Mouse (Mus musculus) cerebellum, adult 18-20 months (tissue): ENCODE results near the gene Ptprg.
"Not testable (repeated sequence)": the region's sequence is repeated elsewhere in the genome, so short reads cannot be mapped to it uniquely, and the experiment has no call there.

ENCODE experiments used
- DNase-seq, 2 experiments: peaks; one replicate each; pipeline ENCODE4 v3.0.0; 2021

Gene Ptprg

GRCm38 (mm10) chr14:11758185-11758584, 204.9 kb downstream of the Ptprg start:
- DNase-seq, result no peak

GRCm38 (mm10) chr14:11759356-11759755, 206.0 kb downstream of the Ptprg start:
- no peak for DNase-seq

- DNase-seq, result no peak
Observed at GRCm38 (mm10) chr14:11762995-11763394, 209.7 kb downstream of the Ptprg start.

GRCm38 (mm10) chr14:11772736-11773135, 219.4 kb downstream of the Ptprg start:
- no peak for DNase-seq

GRCm38 (mm10) chr14:11774476-11775037, 221.2 kb downstream of the Ptprg start:
- DNase-seq, result peak; percentile 14 to 17

- DNase-seq, result peak; percentile 37 to 40
Observed at GRCm38 (mm10) chr14:11775204-11775603, 221.9 kb downstream of the Ptprg start.

DNA sequence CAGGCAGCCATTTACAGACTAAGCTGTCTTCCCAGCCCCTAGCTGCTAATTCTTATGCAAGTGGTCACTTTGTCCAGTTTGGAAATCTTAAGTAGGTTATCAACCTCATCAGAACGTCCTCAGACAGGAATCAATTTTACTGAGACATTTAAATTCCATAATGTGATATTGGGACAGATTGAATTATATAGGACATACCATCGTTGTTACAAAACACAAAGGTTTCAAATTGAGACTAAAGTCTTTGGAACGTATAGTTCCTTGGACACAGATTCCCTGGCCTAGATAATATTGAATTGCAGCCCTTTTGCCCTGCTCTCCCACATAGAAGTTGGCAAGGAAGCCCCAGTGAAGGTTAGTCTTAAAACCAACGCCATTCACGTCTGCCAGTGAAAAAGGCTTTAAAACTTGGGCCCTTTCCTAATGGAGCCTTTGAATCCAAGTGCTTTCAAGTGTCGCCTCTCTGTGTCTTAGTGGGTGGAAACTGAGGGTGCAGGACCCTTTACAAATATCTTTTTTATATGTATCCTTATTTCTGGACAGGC, 222.7 kb downstream of the Ptprg start:
- DNase-seq, result no peak

- DNase-seq, result no peak
Observed at GRCm38 (mm10) chr14:11776566-11776965, 223.2 kb downstream of the Ptprg start.

DNA sequence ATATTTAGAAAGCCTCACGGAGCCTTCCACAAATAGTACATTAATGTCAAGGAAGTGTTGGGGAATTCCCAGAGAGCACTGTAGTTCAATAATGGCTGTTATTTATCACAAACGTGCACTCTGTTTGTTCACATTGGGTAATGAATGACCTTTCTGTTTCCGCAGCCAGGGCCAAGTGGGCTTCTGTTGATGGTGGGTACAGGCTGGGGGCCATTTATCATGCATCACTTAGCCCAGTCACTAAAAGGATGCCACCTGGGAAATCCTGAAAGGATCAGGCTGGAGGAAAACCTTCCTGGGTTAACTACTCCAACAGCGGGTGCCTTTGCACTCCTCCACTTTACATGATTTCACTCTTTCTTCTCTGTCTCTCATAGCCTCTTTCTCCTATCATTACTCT, 237.9 kb downstream of the Ptprg start:
- DNase-seq, result no peak

GRCm38 (mm10) chr14:11793847-11794246, 240.5 kb downstream of the Ptprg start:
- DNase-seq, result no peak

DNA sequence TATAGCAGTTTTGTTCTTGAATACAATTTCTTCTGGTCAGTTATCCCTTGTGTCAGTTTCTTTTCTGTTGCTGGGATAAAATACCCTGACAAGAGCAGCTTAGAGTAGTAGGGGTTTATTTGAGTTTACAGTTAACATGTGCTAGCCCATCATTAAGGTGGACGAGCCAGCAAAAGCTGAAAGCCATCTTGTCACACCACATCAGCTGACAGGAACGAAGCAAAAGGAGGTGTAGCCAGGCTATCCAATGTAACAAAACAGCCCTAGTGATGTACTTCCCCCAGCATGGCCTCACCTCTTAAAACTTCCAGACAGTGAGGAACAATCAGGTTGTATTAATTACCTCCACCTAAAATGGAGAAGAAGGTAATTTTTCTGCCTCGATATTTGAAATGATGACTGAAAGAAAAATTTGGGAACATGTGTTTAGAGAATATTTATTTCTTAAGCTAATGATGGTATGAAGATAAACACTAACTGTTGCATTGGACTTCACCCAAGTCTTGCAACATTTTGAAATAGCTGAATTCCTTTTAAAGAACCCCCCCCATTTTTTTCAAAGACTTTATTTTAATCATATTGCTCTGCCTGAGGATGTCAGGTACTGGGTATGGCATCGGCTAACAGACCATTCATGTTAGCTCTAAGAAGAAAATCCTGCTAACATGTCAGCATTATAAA, 249.2 kb downstream of the Ptprg start:
- DNase-seq, result no peak

GRCm38 (mm10) chr14:11806674-11807073, 253.3 kb downstream of the Ptprg start:
- DNase-seq, result no peak

GRCm38 (mm10) chr14:11807465-11807864, 254.1 kb downstream of the Ptprg start:
- DNase-seq, result no peak

- DNase-seq, result no peak
Observed at GRCm38 (mm10) chr14:11811142-11811761, 257.9 kb downstream of the Ptprg start.

- DNase-seq, result no peak
Observed at GRCm38 (mm10) chr14:11812291-11812690, 259.0 kb downstream of the Ptprg start.

DNA sequence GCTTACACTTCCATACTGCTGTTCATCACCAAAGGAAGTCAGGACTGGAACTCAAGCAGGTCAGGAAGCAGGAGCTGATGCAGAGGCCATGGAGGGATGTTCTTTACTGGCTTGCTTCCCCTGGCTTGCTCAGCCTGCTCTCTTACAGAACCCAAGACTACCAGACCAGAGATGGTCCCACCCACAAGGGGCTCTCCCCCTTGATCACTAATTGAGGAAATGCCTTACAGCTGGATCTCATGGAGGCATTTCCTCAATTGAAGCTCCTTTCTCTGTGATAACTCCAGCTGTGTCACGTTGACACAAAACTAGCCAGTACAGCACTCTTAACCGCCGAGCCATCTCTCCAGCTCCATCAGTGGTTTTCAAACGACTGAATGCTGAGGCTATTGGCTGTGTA, 261.5 kb downstream of the Ptprg start:
- not testable (repeated sequence) for DNase-seq

GRCm38 (mm10) chr14:11817236-11817635, 263.9 kb downstream of the Ptprg start:
- no peak for DNase-seq

GRCm38 (mm10) chr14:11818054-11818453, 264.7 kb downstream of the Ptprg start:
- no peak for DNase-seq

GRCm38 (mm10) chr14:11818721-11819120, 265.4 kb downstream of the Ptprg start:
- no peak for DNase-seq

- DNase-seq, result no peak
Observed at GRCm38 (mm10) chr14:11819326-11819725, 266.0 kb downstream of the Ptprg start.

GRCm38 (mm10) chr14:11822830-11823700, 269.7 kb downstream of the Ptprg start:
- DNase-seq, result peak; percentile 27 to 35

- no peak for DNase-seq
Observed at GRCm38 (mm10) chr14:11823701-11824095, 270.4 kb downstream of the Ptprg start.

DNA sequence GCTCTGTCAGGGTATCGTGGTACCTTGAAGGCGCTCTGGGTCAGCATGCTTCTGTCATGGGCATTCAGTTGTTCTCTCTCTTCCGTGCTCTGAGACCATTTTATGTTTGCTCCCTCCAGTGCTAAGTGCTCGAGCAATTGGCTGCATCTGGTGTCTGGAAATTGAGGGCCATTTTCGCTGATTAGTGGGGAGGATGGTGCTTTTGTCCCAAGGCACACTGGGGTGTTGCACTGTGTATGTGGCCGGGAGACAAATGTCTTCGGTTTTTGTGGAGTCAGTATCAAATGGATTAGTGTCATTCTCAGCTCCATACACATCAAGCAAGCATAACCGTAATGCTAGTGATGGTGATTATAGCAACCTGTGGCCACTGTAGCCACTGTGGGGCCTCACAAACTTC, 271.6 kb downstream of the Ptprg start:
- no peak for DNase-seq
